In the genomic region with DNA sequence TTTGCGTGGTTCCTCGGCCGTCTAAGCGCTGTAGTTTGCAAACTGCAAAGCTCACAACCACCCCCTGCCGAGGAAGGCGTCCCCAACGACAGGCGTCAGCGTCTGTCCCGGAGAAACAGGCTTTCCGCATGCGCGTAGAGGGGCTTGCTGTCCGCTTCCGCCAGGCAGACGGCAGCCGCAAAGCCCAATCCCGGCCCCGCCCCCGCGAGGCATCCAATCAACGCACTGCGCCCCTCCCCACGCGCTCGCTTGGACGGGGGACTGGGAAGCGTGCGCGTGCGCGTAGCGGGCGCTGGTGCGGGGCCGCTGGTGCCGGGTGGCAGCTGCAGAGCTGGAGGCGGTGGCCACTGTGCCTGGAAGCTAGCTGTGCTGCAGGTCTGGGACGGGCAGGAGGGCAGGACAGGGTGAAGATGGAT, we compare ENCODE assay signal across 7 mouse cellular contexts. TPM values are rescaled to one million over a fixed set of nuclear protein-coding genes. Genes with fewer than 3 reads are reported as not detected.
A peak's percentile ranks its signal among the peaks of the same experiment; 100 is the strongest.
DNase-seq lines count a peak whose midpoint lies in the region; ATAC-seq lines count a peak whose summit lies in the region.

A gene (plus strand): TSS at position 264 of the 416 bp plus-strand sequence.

- H3K27ac ChIP-seq in intestine, embryonic 14.5 days (ENCODE audit: low read depth) = peak within 1 kb of the TSS; percentile 60; the same call in 1 of the 2 replicates
- peak within 1 kb of the TSS; percentile 87 for H3K27ac ChIP-seq in midbrain, embryonic 10.5 days (replicated peaks)

- H3K9me3 ChIP-seq in intestine, embryonic 14.5 days (ENCODE audit: control insufficient read depth, low read length) = no peaks in the 10 kb centered on the region
- no peaks in the 10 kb centered on the region for H3K9me3 ChIP-seq in midbrain, embryonic 10.5 days (replicated peaks)

- DNase-seq in adrenal gland, adult 18-20 months (ENCODE audit: low spot score in 2 of 2) = peak; percentile 99
- peak; percentile 100 for DNase-seq in embryo, embryonic 11 days
- DNase-seq in gastrocnemius, postnatal 25 days = peak; percentile 99
- DNase-seq in intestine, embryonic 14.5 days (ENCODE audit: low spot score) = peak; percentile 97
- DNase-seq in left cerebral cortex, postnatal 25 days (ENCODE audit: low spot score in 2 of 2) = peak; percentile 99
- peak; percentile 99 for DNase-seq in midbrain, embryonic 10.5 days (ENCODE audit: low spot score)
- DNase-seq in right cerebral cortex, postnatal 4 days = peak; percentile 100

- H3K36me3 ChIP-seq in intestine, embryonic 14.5 days (ENCODE audit: control insufficient read depth, insufficient read depth, low read length) = no peaks in the 10 kb centered on the region
- peaks cover 22% of the 10 kb centered on the region for H3K36me3 ChIP-seq in midbrain, embryonic 10.5 days

- peak within 1 kb of the TSS; percentile 60 for H3K9ac ChIP-seq in intestine, embryonic 14.5 days (ENCODE audit: low read length)

- peak within 1 kb of the TSS; percentile 90 for H3K4me2 ChIP-seq in intestine, embryonic 14.5 days (ENCODE audit: low read length)

- peak; percentile 88 for ATAC-seq in intestine, embryonic 14.5 days (replicated peaks; ENCODE audit: low FRiP score, low TSS enrichment, low read depth)

- under 1% methylated on average over 39 of the region's 39 CpGs for WGBS in intestine, embryonic 14.5 days
- WGBS in midbrain, embryonic 10.5 days = under 1% methylated on average over 39 of the region's 39 CpGs

- peaks cover 11% of the 10 kb centered on the region for H3K4me1 ChIP-seq in intestine, embryonic 14.5 days (replicated peaks; ENCODE audit: control insufficient read depth, insufficient read depth, low read length)
- H3K4me1 ChIP-seq in midbrain, embryonic 10.5 days = peaks cover 35% of the 10 kb centered on the region

- peak within 1 kb of the TSS; percentile 55 for H3K4me3 ChIP-seq in intestine, embryonic 14.5 days (ENCODE audit: low read depth, low read length)
- H3K4me3 ChIP-seq in midbrain, embryonic 10.5 days = peak within 1 kb of the TSS; percentile 68

- no peaks in the 10 kb centered on the region for H3K27me3 ChIP-seq in intestine, embryonic 14.5 days (replicated peaks; ENCODE audit: control insufficient read depth, insufficient read depth, low read length)
- H3K27me3 ChIP-seq in midbrain, embryonic 10.5 days (ENCODE audit: low read depth, poor library complexity, severe bottlenecking) = no peaks in the 10 kb centered on the region

- intact Hi-C loops in left cerebral cortex, postnatal 25 days (cut with DNase I) = no loop called here

RNA-seq across cellular contexts. Expression of the gene that starts here (rescaled TPM):
- 10 to 100 TPM; 20.3 to 20.7 TPM for total RNA-seq in adrenal gland, adult 18-20 months (2021)
- 1 to 10 TPM; 4.1 to 5.8 TPM for total RNA-seq in gastrocnemius, postnatal 25 days (2021)
- polyA plus RNA-seq in intestine, embryonic 14.5 days (2014; fragmentation: Nextera tagmentation; extraction: Ambion mirVana) = 7.0 and 8.3 TPM in 2 replicates
- 10 to 100 TPM; 15.8 to 18.2 TPM for total RNA-seq in left cerebral cortex, postnatal 25 days (2021)
- polyA plus RNA-seq in midbrain, embryonic 10.5 days (2016; fragmentation: Nextera tagmentation; extraction: Ambion mirVana) = 7.1 and 11.3 TPM in 2 replicates

Comparison
In these comparisons a context has a peak if more than half of its experiments do, and no peak if none do; other contexts are left out.
1. Peak in every context shown above with its lines: DNase-seq, ATAC-seq, H3K4me3 ChIP-seq and H3K27ac ChIP-seq.